Mouse (Mus musculus) spleen, postnatal 14 days (tissue): ENCODE measurements around the gene Snrnp27.

Source experiments
- DNase-seq, 2 experiments: peaks; one replicate each; pipeline ENCODE4 v3.0.0; 2021 to 2022; ENCODE audit warnings: low spot score in 2 of 2

Gene Snrnp27

DNA sequence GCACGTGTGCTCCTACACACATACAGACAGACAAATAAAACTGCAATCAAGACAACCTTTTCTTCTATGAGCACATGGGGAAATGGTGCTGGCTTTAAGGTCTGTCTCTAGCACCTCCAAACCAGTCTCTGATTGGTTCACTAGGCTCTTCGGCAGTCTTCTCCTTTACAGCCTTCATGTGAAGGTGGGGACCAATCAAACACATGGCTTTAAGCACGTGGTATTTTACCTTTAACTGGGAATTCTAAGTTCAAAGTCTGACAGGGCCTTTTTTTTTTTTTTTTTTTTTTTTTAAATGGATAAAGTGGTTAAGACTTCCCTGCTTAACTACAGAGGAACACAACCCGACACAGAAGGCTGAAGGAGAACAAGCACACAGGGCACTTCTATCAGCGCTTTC lies 19.2 kb downstream of the Snrnp27 start:
- no peak for DNase-seq

GRCm38 (mm10) chr6:86660161-86660877 lies 24.0 kb downstream of the Snrnp27 start:
- no peak for DNase-seq

GRCm38 (mm10) chr6:86658501-86658900 lies 25.8 kb downstream of the Snrnp27 start:
- DNase-seq, result no peak

- no peak for DNase-seq
Observed at GRCm38 (mm10) chr6:86654270-86654916, 29.9 kb downstream of the Snrnp27 start.

DNA sequence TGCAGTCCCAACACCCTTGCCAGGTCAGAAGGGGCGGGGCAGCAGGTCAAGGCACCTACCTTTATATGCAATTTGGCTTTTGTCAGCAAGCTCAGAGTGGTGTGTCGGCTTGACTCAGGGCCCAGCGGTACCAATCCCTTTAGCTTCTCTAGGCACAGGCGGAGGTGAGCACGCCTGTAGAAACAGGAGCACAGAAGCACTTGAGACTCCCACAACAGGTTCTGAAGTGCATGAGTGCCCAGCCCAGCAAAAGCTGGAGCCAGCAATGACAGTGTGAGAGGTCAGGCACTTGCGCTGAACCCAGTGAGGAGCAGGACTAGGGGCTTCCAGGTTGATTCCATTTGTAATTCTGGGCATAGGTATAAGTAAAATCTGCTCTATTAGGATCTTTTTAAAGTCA lies 31.3 kb downstream of the Snrnp27 start:
- no peak for DNase-seq

DNA sequence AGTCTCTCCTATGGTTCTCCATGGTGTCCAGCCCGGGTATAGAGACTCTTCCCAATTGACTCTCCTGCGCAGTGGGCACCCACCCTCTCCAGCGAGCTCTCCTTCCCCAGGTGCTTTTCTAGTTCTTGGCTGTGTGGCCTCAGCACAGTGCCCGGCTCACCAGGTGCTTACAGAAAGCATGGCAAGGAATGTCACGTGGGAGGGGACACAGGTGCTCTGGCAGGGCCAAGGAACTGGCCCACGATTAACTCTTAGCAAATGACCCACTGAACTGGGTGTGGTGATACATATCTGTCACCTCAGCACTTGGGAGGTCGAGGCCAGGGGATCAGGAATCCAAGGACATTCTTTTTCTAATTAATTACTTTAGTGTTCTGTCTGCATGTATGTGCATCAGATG lies 38.2 kb downstream of the Snrnp27 start:
- DNase-seq, result no peak

DNA sequence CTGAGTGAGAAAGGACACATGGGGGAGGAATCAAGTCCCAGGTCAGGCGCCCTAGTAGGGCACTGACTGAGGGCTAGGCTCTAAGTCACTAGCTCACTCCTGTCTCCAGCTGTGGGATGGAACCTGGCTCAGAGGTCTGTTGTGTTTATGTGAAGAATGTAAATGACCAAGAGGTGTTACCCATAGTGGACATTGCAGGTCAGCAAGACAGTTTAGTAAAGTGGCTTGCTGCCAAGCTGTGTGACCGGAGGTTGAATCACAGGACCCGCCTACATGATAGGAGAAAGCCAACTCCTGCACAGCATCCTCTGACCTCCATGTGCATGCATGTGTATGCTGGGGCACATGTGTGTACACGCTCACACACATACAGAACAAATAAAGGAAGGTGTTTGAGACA lies 38.8 kb downstream of the Snrnp27 start:
- DNase-seq, result no peak

DNA sequence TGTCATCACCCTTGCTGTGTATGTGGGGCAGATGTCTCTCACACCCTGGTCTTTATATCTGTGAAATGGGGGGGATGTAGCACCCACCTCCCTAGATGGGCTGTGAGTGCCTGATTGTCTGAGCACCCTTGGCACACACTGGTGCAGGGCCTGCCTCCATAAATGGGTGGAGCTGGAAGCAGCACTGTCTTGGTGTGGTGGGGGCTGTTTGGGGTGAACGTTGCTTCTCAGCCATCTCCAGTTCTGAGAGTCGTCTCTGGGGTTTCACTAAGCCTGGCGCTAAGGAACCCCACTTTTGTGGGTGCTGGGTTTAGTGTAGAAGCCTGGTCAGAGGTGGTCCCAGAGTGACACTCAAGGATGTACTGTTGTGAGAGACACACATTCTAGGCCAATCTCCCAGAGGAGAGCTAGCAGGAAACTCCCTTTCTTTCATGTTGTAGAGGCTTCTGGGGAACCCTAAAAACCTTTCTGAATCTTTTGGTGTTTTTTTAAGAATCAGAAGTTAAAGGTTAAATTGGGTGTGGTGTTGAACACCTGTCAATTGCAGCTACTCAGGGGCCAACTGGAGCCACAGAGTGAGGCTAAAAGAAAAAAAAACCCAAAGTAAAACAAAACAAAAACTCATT lies 39.4 kb downstream of the Snrnp27 start:
- no peak for DNase-seq

DNA sequence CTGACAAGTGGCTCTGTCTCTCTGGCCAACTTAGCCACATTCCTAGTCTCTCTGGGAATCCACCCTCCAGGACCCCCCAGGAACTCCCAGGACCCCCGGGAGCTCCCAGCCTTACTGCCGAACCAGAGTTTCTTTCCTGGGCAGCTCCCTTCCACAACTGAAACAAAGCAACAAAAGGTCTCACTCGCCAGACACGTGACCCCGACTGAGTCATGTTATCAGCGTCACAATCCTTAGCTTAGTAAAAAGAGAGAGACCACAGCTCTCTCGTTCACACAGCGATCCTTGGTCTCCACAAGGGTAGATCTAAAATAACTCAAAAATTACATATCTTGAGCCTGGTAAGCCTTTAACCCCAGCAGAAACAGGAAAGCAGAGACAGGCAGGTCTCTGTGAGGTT lies 42.6 kb downstream of the Snrnp27 start:
- DNase-seq, result no peak

DNA sequence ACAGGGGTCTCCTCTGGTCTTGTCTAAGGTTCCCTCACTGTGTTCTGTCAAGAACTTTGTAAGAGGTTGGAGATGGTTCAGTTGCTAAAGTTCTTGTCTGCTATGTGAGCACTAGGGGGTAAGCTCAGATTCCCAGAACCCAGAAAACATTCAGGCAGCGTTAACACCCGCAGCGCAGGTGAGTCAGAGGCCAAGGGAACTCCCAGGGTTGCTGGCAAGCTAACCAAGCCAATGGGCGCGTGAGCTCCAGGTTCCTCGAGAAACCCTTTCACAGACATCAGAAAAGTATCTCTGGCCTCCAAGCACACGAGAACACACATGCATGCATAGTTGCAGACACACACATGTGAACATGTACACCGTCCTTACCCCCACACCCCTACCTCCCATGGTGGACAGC lies 43.5 kb downstream of the Snrnp27 start:
- DNase-seq, result no peak

- no peak for DNase-seq
Observed at GRCm38 (mm10) chr6:86640161-86640560, 44.2 kb downstream of the Snrnp27 start.

GRCm38 (mm10) chr6:86639180-86640160 lies 44.9 kb downstream of the Snrnp27 start:
- DNase-seq, result peak; percentile 36 to 55

- no peak for DNase-seq
Observed at GRCm38 (mm10) chr6:86638434-86638833, 45.9 kb downstream of the Snrnp27 start.

DNA sequence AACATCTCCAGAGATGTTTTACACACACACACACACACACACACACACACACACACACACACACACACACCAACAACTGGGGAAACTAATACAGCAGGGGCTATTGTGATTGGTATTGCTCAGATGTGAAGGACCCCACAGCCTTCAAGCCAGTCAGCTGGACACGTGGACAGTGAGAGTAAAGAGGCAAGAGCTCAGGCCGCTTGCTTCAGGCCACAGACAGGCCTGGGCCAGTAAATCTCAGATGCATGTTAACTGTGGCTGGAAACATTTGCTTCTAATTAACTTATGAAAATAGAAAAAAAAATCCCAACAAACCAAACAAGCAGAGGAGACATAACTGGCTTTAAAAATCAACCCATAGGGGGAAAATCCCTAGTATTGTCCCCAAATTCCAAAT lies 46.5 kb downstream of the Snrnp27 start:
- no peak for DNase-seq

GRCm38 (mm10) chr6:86637171-86637835 lies 47.0 kb downstream of the Snrnp27 start:
- no peak for DNase-seq

GRCm38 (mm10) chr6:86636495-86636894 lies 47.8 kb downstream of the Snrnp27 start:
- DNase-seq, result peak; percentile 33 to 39

DNA sequence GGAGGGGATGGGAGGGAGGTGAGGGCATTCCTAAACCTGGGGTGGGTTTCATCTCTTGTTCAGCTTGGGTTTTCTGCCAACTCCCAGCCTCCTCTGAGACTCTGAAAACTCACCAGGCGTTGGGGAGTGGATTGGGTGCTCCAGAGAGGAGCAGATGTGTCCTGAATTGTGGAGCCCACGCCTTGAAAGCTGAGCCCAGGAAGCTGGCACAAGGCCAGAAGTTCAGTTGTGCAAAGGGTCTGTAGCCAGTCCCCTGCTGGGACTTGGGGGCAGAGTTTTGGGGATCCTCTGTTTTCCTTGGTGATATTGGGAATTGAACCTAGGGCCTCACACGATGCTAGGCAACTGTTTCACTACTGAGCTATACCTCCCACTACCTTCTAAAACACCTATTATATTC lies 54.2 kb downstream of the Snrnp27 start:
- DNase-seq, result no peak

GRCm38 (mm10) chr6:86627946-86628345 lies 56.4 kb downstream of the Snrnp27 start, which contains the start of gene Asprv1:
Asprv1 (plus strand) TSS chr6:86628164.
- no peak for DNase-seq
